Mouse (Mus musculus): Measurements from ENCODE around the gene Eif4e3. TPM values are rescaled to one million over a fixed set of nuclear protein-coding genes. Genes with fewer than 3 reads are reported as not detected.

The Eif4e3 gene
- polyA plus RNA-seq, 1 experiment from 2014 or later: 9.3 TPM

- Histone ChIP-seq H3K36me3 (peaks cover 15% of the 10 kb centered on the region; the same call in 1 of the 2 replicates), H3K4me2 (no peak overlapping the region), H3K4me1 (replicated peaks) (peaks cover 16% of the 10 kb centered on the region), H3K4me3 (no peak overlapping the region), H3K9me3 (no peaks in the 10 kb centered on the region), H3K27ac (replicated peaks) (no peak overlapping the region), H3K27me3 (no peaks in the 10 kb centered on the region), H3K9ac (no peak overlapping the region)
- ATAC-seq (ENCODE audit: low read depth): no peak
- WGBS: 48% methylated on average over 9 of the region's 9 CpGs
Observed at GRCm38 (mm10) chr6:99636121-99636520, 30.4 kb downstream of the Eif4e3 start.

- ATAC-seq (ENCODE audit: low read depth): no peak
- Histone ChIP-seq H3K4me3 (no peak overlapping the region), H3K9ac (no peak overlapping the region), H3K36me3 (peaks cover 8% of the 10 kb centered on the region), H3K27ac (replicated peaks) (no peak overlapping the region), H3K4me2 (no peak overlapping the region), H3K9me3 (no peaks in the 10 kb centered on the region), H3K27me3 (0 out of 2 replicates have a peak, but pooled peaks cover 2% of the 10 kb centered on the region), H3K4me1 (replicated peaks) (peaks cover 16% of the 10 kb centered on the region)
- 91% methylated on average over 32 of the region's 32 CpGs for WGBS
Observed at GRCm38 (mm10) chr6:99632121-99632980, 34.2 kb downstream of the Eif4e3 start.

- Histone ChIP-seq H3K4me1 (replicated peaks) (peaks cover 9% of the 10 kb centered on the region), H3K9ac (no peak overlapping the region), H3K27ac (replicated peaks) (no peak overlapping the region), H3K27me3 (0 out of 2 replicates have a peak, but pooled peaks cover 2% of the 10 kb centered on the region), H3K4me3 (no peak overlapping the region), H3K4me2 (no peak overlapping the region), H3K9me3 (no peaks in the 10 kb centered on the region), H3K36me3 (peaks cover 8% of the 10 kb centered on the region)
- 81% methylated on average over 5 of the region's 5 CpGs for WGBS
- ATAC-seq (ENCODE audit: low read depth): no peak
Observed at GRCm38 (mm10) chr6:99631637-99632036, 34.9 kb downstream of the Eif4e3 start.

- Histone ChIP-seq H3K4me1 (replicated peaks) (peaks cover 6% of the 10 kb centered on the region; the same call in 1 of the 2 replicates), H3K4me3 (no peak overlapping the region), H3K9me3 (no peaks in the 10 kb centered on the region), H3K36me3 (peaks cover 8% of the 10 kb centered on the region), H3K27ac (replicated peaks) (no peak overlapping the region), H3K9ac (no peak overlapping the region), H3K4me2 (no peak overlapping the region), H3K27me3 (0 out of 2 replicates have a peak, but pooled peaks cover 2% of the 10 kb centered on the region)
- 70% methylated on average over 8 of the region's 8 CpGs for WGBS
- no peak for ATAC-seq (ENCODE audit: low read depth)
Observed at GRCm38 (mm10) chr6:99629726-99630458, 36.7 kb downstream of the Eif4e3 start.

GRCm38 (mm10) chr6:99626347-99626746 is 40.2 kb downstream of the Eif4e3 start:
- Histone ChIP-seq H3K27ac (replicated peaks) (no peak overlapping the region), H3K27me3 (peaks cover 7% of the 10 kb centered on the region), H3K4me1 (replicated peaks) (peaks cover 23% of the 10 kb centered on the region), H3K36me3 (peaks cover 5% of the 10 kb centered on the region), H3K9ac (no peak overlapping the region), H3K4me3 (no peak overlapping the region), H3K4me2 (no peak overlapping the region), H3K9me3 (no peaks in the 10 kb centered on the region)
- ATAC-seq (ENCODE audit: low read depth): no peak
- 40% methylated on average over 2 of the region's 2 CpGs for WGBS

- no peak overlapping the region for H3K27ac ChIP-seq (replicated peaks)
- H3K27me3 ChIP-seq: peaks cover 7% of the 10 kb centered on the region
- H3K4me2 ChIP-seq: no peak overlapping the region
- no peaks in the 10 kb centered on the region for H3K9me3 ChIP-seq
- 35% methylated on average over 7 of the region's 7 CpGs for WGBS
- H3K9ac ChIP-seq: no peak overlapping the region
- ATAC-seq (ENCODE audit: low read depth): no peak
- no peak overlapping the region for H3K4me3 ChIP-seq
- peaks cover 2% of the 10 kb centered on the region for H3K36me3 ChIP-seq
- peaks cover 28% of the 10 kb centered on the region for H3K4me1 ChIP-seq (replicated peaks)
Observed at GRCm38 (mm10) chr6:99625803-99626202, 40.8 kb downstream of the Eif4e3 start.

- WGBS: 65% methylated on average over 7 of the region's 7 CpGs
- H3K9me3 ChIP-seq: no peaks in the 10 kb centered on the region
- no peak overlapping the region for H3K4me3 ChIP-seq
- no peak overlapping the region for H3K4me2 ChIP-seq
- ATAC-seq (ENCODE audit: low read depth): no peak
- peaks cover 28% of the 10 kb centered on the region for H3K4me1 ChIP-seq (replicated peaks)
- H3K27me3 ChIP-seq: peaks cover 7% of the 10 kb centered on the region
- H3K9ac ChIP-seq: no peak overlapping the region
- H3K27ac ChIP-seq (replicated peaks): no peak overlapping the region
- H3K36me3 ChIP-seq: no peaks in the 10 kb centered on the region; the same call in 1 of the 2 replicates
Observed at GRCm38 (mm10) chr6:99625306-99625705, 41.3 kb downstream of the Eif4e3 start.

- Histone ChIP-seq H3K36me3 (no peaks in the 10 kb centered on the region; the same call in 1 of the 2 replicates), H3K9me3 (no peaks in the 10 kb centered on the region), H3K4me1 (replicated peaks) (peaks cover 28% of the 10 kb centered on the region), H3K9ac (no peak overlapping the region), H3K4me3 (no peak overlapping the region), H3K27ac (replicated peaks) (no peak overlapping the region), H3K27me3 (peaks cover 7% of the 10 kb centered on the region), H3K4me2 (no peak overlapping the region)
- 90% methylated on average over 3 of the region's 3 CpGs for whole genome bisulfite sequencing
- no peak for ATAC-seq (ENCODE audit: low read depth)
Observed at GRCm38 (mm10) chr6:99624542-99624941, 42.0 kb downstream of the Eif4e3 start.

- H3K36me3 ChIP-seq: no peaks in the 10 kb centered on the region
- no peak overlapping the region for H3K27ac ChIP-seq (replicated peaks)
- H3K9me3 ChIP-seq: no peaks in the 10 kb centered on the region
- ATAC-seq (ENCODE audit: low read depth): peak; percentile 40; the same call in 1 of the 2 replicates
- WGBS: 11% methylated on average over 6 of the region's 6 CpGs
- H3K4me2 ChIP-seq: no peak overlapping the region
- H3K4me3 ChIP-seq: no peak overlapping the region
- peaks cover 28% of the 10 kb centered on the region for H3K4me1 ChIP-seq (replicated peaks)
- H3K27me3 ChIP-seq: peaks cover 7% of the 10 kb centered on the region
- no peak overlapping the region for H3K9ac ChIP-seq
Observed at GRCm38 (mm10) chr6:99623641-99624040, 42.9 kb downstream of the Eif4e3 start.

GRCm38 (mm10) chr6:99621167-99621566 is 45.4 kb downstream of the Eif4e3 start:
- H3K9me3 ChIP-seq: no peaks in the 10 kb centered on the region
- H3K36me3 ChIP-seq: no peaks in the 10 kb centered on the region
- H3K4me1 ChIP-seq (replicated peaks): peaks cover 39% of the 10 kb centered on the region
- no peak overlapping the region for H3K4me3 ChIP-seq
- 65% methylated on average over 4 of the region's 4 CpGs for WGBS
- H3K27me3 ChIP-seq: peaks cover 5% of the 10 kb centered on the region
- H3K4me2 ChIP-seq: no peak overlapping the region
- no peak overlapping the region for H3K9ac ChIP-seq
- no peak overlapping the region for H3K27ac ChIP-seq (replicated peaks)
- ATAC-seq (ENCODE audit: low read depth): no peak

- Histone ChIP-seq H3K27ac (replicated peaks) (no peak overlapping the region), H3K9ac (no peak overlapping the region), H3K4me1 (replicated peaks) (peaks cover 39% of the 10 kb centered on the region), H3K27me3 (peaks cover 5% of the 10 kb centered on the region), H3K9me3 (no peaks in the 10 kb centered on the region), H3K36me3 (no peaks in the 10 kb centered on the region), H3K4me3 (no peak overlapping the region), H3K4me2 (no peak overlapping the region)
- WGBS: 73% methylated on average over 7 of the region's 7 CpGs
- ATAC-seq (ENCODE audit: low read depth): no peak
Observed at GRCm38 (mm10) chr6:99620471-99620870, 46.1 kb downstream of the Eif4e3 start.

- peaks cover 44% of the 10 kb centered on the region for H3K4me1 ChIP-seq (replicated peaks)
- no peaks in the 10 kb centered on the region for H3K36me3 ChIP-seq
- no peak overlapping the region for H3K4me2 ChIP-seq
- no peak overlapping the region for H3K27ac ChIP-seq (replicated peaks)
- ATAC-seq (ENCODE audit: low read depth): no peak
- peaks cover 5% of the 10 kb centered on the region for H3K27me3 ChIP-seq
- no peak overlapping the region for H3K4me3 ChIP-seq
- H3K9me3 ChIP-seq: no peaks in the 10 kb centered on the region
- WGBS: 68% methylated on average over 8 of the region's 8 CpGs
- no peak overlapping the region for H3K9ac ChIP-seq
Observed at GRCm38 (mm10) chr6:99619964-99620363, 46.6 kb downstream of the Eif4e3 start.
